Mouse (Mus musculus): ENCODE measurements around the gene Tut1.

Tut1 gene

GRCm38 (mm10) chr19:8982303-8983149 lies 28.9 kb downstream of the Tut1 start:
- DNase-seq (ENCODE audit: inconsistent ontology term), result peak; percentile 89

GRCm38 (mm10) chr19:8983150-8983650 lies 29.6 kb downstream of the Tut1 start:
- DNase-seq (ENCODE audit: inconsistent ontology term), result peak; percentile 92

- peak; percentile 97 for DNase-seq (ENCODE audit: inconsistent ontology term)
Observed at GRCm38 (mm10) chr19:8984255-8984868, 30.7 kb downstream of the Tut1 start.

- no peak for DNase-seq (ENCODE audit: inconsistent ontology term)
Observed at GRCm38 (mm10) chr19:8985891-8986290, 32.2 kb downstream of the Tut1 start.

- no peak for DNase-seq (ENCODE audit: inconsistent ontology term)
Observed at GRCm38 (mm10) chr19:8987816-8988215, 34.2 kb downstream of the Tut1 start.

- DNase-seq (ENCODE audit: inconsistent ontology term), result no peak
Observed at GRCm38 (mm10) chr19:8988346-8989065, 34.9 kb downstream of the Tut1 start.

GRCm38 (mm10) chr19:8989066-8989566 lies 35.5 kb downstream of the Tut1 start, which contains the start of gene Ahnak:
Gene Ahnak, plus strand, starts transcription at chr19:8989284.
- DNase-seq (ENCODE audit: inconsistent ontology term), result peak; percentile 91

GRCm38 (mm10) chr19:8989567-8990431 lies 36.2 kb downstream of the Tut1 start:
- DNase-seq (ENCODE audit: inconsistent ontology term), result peak; percentile 99

GRCm38 (mm10) chr19:8990432-8991102 lies 36.9 kb downstream of the Tut1 start:
- DNase-seq (ENCODE audit: inconsistent ontology term), result no peak

- DNase-seq (ENCODE audit: inconsistent ontology term), result no peak
Observed at GRCm38 (mm10) chr19:8991245-8991870, 37.7 kb downstream of the Tut1 start.

GRCm38 (mm10) chr19:8991871-8992735 lies 38.5 kb downstream of the Tut1 start:
- DNase-seq (ENCODE audit: inconsistent ontology term), result no peak

GRCm38 (mm10) chr19:8992769-8993624 lies 39.4 kb downstream of the Tut1 start:
- peak; percentile 69 for DNase-seq (ENCODE audit: inconsistent ontology term)

- DNase-seq (ENCODE audit: inconsistent ontology term), result no peak
Observed at GRCm38 (mm10) chr19:8993625-8993912, 39.9 kb downstream of the Tut1 start.

GRCm38 (mm10) chr19:8994813-8995607 lies 41.4 kb downstream of the Tut1 start:
- no peak for DNase-seq (ENCODE audit: inconsistent ontology term)

- DNase-seq (ENCODE audit: inconsistent ontology term), result peak; percentile 36
Observed at GRCm38 (mm10) chr19:8996601-8997000, 43.0 kb downstream of the Tut1 start.

- DNase-seq (ENCODE audit: inconsistent ontology term), result peak; percentile 90
Observed at GRCm38 (mm10) chr19:8997546-8997945, 43.9 kb downstream of the Tut1 start.

GRCm38 (mm10) chr19:8998546-8998945 lies 44.9 kb downstream of the Tut1 start:
- DNase-seq (ENCODE audit: inconsistent ontology term), result no peak

Measured in Muller cell, postnatal 12 days (primary cell).